Mouse (Mus musculus) cerebral cortex, adult 2 months (tissue): ENCODE data around the gene Hp.

Source experiments
- WGBS: fragments of 180-500 bp; shearing (Covaris S2); methylation state at CpG from one replicate; pipeline ENCODE4 v1.1.7; 2018; 5-methylcytosine and 5-hydroxymethylcytosine counted together

Gene Hp

DNA sequence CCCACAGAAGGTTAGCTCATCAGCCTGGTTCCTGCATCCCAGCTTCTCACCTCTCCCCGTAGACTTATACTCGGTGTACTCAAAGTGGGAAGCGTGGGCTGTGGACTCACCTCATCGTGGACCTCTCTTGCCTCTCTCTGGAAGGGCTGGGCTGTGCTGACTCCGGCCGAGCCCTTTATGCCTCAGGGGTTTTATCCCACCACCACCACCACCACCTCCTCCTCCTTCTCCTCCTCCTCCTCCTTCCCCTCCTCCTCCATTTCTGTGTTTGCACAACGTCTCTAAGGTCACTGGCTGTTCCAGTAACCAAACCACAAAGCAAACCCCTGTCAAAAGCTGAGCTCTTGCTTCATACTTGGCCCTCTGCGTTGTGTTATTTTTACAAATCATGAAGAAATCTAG is at the start of gene Hp:
Gene Hp, minus strand, starts transcription at position 273 of the 402 bp plus-strand sequence.
- 66% methylated on average over 8 of the region's 8 CpGs for WGBS

DNA sequence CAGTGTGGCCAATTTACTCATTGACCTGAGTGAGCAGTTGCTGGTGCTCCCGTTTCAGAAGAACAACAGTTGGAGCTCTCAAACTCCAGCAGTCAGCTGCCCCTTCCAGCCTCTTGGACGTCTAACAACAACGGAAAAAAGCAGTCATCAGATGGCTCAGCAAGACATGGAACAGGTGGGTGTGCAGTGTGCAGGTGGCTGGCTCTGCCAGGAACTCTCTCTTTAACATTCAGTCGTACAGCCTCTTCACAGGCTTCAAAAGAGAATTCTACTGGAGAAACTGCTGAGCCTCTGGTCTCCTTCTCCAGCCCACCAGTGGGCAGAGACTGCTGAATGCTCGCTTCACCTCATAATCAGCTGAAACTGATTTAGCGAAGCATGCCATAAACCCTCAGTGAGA is 49.7 kb upstream of the Hp start:
- 43% methylated on average over 6 of the region's 6 CpGs for WGBS

DNA sequence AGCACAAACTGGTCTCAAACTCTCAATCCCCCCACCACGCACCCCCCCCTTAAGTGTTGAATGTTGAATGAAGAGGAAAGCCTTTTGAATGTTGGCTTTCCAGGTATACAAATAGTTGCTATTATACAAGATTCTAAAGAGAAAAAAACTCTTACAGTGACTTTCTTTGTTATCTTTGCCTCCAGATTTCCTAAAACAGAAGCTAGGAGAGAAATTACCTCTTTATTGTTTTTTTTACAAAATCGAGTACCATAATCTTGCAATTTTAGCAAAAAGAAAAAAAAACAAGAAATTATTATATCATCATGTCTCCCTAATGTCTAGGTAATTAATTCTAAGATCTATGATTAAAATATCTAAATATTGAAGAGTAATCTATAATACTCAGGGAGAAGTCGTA is 36.6 kb upstream of the Hp start:
- WGBS = 89% methylated on average over 3 of the region's 3 CpGs

DNA sequence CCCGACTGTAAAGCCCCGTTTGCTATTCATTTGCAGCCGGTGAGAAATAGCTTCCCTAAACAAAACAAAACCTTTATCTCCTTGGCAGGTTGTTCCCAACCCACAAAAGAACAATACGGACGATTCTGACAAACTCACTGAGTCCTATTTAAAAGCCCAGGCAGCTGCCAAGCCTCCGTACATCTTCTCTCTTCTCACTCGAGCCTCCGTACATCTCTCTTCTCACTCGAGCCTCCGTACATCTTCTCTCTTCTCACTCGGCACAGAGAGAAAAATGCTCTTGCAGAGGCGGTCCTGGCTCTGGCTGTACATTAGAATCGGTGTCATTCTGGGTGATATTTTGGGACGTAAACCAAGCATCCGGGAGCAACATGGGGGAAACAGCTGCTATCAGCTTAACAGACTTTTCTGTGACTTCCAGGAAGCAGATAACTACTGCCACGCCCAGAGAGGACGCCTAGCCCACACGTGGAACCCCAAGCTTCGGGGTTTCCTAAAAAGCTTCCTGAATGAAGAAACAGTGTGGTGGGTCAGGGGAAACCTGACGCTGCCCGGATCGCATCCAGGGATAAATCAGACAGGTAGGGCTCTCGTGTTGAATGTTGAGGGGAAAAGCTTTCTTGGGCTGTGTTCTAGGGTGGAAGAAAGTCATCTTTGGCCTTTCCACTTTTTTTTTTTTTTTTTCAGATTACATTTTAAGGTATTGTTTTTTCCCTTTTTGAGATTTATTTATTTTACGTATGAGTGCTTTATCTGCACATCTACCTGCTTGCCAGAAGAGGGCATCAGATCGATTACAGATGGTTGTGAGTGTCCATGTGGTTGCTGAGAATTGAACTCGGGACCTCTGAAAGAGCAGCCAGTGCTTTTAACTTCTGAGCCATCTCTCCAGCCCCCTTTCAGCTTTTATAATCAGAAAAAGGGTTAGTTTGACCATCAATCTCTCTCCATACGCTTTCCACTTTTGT is 35.6 kb upstream of the Hp start, which contains the start of gene Pkd1l3:
Gene Pkd1l3, plus strand, starts transcription at position 275 of the 968 bp plus-strand sequence.
- 25% methylated on average over 27 of the region's 27 CpGs for WGBS

DNA sequence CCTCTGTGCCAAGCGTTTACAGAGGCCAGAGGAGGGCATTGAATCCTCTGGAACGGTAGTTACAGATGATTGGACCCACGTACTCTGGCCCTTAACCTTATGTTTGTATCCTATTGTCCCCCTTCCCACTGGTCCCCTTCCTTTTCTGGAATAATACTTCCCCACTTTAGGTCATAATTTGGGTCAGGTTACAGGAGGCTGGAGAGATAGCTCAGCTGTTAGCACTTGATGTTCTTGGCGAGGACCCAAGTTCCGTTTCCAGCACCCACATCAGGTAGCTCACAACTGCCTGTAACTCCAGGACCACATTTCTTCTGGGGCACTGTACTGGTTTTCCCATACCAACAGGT is 30.2 kb upstream of the Hp start:
- WGBS = 15% methylated on average over 5 of the region's 5 CpGs

DNA sequence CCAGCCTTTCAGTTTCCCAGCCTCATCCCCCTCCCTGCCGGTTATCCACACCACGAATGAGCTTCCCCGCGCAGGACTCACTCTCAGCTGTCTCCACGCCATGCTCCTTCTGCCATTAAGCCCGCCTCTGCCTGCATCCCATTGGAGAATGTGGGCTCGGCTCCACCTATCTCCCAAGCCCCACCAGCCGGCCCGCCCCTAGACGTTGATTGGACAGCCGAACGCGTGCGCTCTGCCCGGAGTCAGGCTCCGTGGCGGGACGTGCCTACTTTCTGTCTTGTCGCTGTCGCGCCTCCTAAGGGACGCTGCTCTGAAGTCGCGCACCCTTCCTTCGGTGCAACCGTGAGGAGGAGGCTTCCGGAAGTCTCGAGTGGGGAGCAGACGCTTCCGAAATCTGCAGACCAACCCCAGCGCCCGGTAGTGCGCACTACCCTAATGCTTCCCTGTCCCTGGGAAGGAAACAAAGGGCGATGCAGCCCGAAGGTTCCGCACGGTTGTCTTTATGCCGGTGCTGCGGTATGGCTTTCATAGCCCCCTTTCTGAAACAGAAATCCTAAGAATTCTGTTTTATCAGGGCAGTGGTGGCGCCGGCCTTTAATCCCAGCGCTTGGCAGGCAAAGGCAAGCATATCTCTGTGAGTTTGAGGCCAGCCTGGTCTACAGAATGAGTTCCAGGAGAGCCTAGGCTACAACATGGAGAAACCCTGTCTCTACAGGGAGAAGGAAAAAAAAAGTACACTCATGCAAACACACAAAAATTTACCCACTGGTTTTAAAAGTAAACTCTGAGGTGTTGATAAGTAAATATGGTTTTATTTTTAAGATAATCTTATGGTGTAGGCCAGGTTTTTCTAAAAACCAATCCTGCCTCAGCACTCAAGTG is 29.5 kb upstream of the Hp start, which contains the start of gene Dhodh:
Gene Dhodh, minus strand, starts transcription at position 403 of the 882 bp plus-strand sequence.
- WGBS = under 1% methylated on average over 42 of the region's 42 CpGs

DNA sequence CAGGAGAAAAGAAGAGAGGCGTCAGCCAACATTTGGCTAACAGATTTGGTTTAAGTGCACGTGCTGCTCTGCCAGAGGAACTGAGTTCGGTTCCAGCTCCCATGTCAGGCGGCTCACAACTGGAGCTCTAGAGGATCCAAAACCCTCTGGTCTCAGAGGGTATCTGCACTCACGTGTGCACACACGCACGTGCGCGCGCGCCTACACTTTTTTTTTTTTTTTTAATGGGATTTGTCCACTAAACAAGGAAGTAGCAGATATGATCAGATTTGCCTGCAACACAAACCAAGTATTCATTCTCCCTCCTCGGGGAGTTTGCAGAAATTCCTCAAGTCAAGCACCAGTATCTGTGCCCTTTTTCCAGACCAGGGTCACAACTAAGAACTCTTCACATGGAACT is 28.7 kb upstream of the Hp start:
- WGBS = 4% methylated on average over 12 of the region's 12 CpGs

DNA sequence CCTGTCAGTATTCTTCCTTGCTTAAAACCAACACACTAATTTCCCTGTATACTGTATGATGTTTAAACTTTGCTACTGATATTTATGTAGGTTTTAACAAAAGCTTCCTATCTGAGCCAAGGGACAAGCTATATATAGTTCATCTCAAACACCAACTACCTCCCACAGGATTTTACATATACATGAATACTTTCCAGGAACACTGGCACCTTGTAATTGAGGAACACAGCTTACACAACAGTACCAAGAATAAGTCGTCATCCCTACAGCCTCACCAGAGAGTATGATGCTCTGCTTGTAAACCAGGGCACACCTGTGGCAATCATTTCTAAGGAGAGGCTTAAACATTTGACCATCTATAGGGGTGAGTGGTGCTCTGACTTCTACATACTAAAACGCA is 27.8 kb upstream of the Hp start:
- 56% methylated on average over 2 of the region's 2 CpGs for WGBS

DNA sequence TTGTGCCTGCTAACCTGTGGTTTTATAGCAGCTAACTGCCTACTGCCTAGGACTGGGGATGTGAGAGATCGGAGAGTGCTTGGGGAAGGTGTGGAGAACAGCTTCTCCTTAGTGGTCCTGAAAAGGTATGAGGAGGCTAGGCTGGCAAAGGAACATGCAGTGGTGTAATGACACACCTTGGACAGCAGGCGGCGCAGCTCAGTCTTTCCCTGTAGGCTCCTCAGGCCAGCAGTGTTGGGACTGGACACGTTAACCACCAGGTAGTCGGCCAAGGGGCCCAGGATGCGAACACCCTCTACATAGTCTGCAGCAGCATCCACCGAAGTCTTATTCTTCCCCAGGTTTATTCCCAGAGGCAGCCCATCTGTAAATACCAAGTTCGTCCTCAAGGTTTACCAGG is 16.9 kb upstream of the Hp start:
- 53% methylated on average over 8 of the region's 8 CpGs for WGBS

DNA sequence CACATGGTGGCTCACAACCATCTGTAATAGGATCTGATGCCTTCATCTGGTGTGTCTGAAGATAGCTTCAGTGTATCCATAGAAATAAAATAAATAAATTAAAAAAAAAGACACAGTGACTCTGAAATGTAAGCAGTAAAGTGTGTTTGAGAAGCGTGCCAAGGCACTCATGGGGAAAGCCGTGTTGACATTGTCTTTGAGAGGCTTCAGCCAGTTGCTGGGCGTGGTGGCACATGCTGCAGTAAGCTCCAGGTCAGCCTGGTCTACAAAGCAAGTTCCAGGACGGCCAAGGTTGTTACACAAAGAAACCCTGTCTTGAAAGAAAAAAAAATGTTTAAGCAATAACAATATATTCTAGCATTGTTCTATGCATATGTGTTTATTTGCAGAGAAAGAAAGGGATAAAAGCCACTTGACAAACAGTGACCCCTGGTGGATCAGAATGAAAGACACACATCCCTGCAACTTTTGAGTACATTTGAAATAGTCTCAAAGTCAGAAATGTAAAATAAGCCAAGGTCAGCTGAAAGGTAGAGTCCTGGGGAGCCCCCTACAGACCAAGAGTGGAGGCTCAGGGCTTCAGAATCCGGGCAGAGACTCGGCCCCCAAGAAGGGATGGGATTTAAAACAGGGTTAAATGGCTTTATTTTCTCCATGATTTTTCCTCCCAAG is 14.3 kb upstream of the Hp start:
- 70% methylated on average over 6 of the region's 6 CpGs for WGBS

DNA sequence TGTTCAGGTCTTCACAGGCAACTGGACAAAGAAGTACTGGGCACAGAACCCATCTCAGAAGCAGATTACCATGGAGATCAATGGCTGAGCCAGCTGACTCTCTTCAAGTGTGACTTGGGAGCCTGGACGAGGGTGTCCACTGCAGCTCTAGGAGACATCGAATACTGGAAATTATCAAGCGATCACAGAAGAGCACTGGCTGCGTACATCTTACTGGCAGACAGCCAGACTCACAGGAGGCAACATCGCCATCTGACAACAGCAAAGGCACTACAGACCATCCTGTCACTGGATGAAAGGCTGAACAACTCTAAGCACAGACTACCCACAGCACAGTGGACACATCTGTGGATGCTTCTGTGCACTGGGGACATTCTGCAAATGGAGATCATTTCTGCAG is 13.2 kb upstream of the Hp start:
- whole genome bisulfite sequencing = 81% methylated on average over 5 of the region's 5 CpGs

DNA sequence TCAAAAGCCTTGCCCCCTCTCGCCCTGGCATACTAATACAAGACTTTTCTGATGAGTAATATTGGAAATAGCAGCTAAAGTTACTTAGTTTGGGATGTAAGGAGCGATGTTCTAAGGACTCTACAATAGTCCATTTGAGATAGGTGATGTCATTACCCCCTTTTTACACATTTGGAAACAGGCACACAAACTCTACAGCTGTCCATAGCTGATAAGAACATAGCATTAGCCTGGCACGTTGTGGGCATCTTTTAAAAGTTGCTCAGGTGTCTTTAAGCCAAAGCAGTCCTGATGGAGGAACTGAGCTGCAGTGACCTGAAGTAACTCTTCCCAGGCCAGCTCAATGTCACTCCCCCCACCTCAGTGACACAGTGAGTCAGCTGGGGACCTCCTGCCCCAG is 12.4 kb upstream of the Hp start:
- whole genome bisulfite sequencing = 90% methylated on average over 3 of the region's 3 CpGs

DNA sequence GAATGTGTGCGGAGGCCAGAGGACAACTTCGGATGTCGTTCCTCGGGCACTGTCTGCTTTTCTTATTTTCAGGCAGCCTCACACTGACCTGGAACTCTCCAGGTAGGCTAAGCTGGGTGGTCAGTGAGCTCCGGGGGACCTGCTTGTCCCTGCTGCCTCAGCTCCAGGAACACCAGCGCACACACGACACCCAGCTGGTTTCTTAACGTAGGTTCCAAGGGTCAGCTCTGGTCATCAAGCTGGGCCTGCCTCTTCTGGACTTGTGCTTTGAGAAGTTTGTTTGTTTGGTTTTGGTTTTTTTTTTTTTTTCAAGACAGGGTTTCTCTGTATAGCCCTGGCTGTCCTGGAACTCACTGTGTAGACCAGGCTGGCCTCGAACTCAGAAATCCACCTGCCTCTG is 11.9 kb upstream of the Hp start:
- 90% methylated on average over 9 of the region's 9 CpGs for WGBS

DNA sequence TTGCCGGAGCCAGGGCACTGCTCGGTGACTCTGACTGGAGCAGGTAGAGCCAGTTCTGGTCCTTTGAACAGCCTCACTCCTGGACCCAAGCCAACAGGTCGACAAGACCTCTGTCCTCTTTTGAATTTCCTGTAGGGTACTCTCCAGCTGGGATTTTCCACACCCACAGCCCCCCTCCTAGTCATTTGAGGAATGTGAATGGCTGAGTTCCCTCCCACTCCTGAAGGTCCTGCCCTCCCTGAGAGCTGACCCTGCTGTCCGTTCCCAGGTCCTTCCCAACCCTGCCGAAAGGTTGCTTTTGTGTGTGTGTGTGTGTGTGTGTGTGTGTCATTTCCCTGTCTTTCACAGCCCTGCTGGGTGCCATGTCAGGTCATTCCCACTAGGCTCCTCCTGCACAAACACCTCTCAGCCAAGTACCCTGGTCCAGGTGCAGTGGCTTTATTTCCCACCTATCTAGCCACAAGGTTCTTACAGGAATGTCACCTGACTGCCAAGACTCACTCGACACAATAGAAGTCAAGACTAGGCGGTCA is 8.1 kb upstream of the Hp start:
- 68% methylated on average over 7 of the region's 7 CpGs for WGBS

DNA sequence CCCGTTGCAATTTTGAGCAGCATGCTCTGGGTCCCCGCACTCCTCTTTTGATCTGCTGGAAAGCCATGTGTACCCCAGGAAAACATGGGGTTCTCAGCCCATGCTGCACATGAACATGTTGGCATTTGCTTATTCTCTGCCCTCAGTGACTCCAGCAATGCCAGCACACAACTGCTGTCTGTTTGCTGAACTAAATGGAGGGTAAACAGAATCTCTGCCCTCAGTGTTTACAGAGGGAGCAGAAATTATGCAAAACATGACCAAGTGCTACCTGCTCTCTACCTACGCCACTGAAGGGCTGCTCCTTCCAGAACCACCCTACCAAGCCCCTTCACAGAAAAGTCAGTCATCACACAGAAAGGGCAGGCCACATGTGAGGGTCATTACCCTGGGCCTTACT is 5.9 kb upstream of the Hp start:
- 88% methylated on average over 3 of the region's 3 CpGs for WGBS

DNA sequence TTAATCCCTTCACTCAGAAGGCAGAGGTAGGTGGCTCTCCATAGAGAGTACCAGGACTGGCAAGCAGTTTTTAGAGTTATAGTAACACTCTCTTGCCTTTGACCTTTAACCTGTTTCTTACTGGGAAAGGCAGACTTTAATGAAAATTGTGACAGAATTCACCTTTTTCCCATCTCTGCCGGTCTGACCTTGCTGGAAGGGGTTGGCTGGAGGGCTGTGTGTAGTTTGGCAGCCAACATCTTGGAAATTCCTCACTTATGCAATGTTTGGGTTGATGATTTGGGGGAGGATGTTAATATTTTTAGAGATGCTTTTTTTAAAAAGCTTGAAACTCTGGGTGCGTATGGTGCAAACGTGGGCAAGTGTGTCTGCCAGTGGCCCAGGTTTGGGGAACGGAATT is 5.3 kb upstream of the Hp start:
- WGBS = 66% methylated on average over 4 of the region's 4 CpGs

DNA sequence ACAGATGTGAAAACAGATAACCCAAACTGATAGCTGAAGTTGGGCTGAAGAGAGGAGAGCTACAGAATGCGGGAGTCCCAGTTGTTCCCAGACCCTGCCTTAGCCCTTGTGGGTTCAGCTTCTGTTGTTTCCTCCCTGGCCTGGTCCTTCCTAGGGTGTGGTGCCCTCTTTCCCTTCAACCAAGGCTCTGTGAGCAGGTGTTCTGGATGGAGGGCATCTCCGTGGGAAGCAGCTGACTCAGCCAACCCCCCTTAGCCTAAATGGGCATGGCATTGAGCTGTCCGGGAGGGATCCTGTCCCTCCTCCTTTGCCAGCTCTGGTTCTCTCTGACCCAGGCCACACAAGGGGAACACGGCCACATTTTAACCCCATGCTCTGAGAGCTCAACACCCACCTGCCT is 2.7 kb downstream of the Hp start:
- 81% methylated on average over 4 of the region's 4 CpGs for WGBS

DNA sequence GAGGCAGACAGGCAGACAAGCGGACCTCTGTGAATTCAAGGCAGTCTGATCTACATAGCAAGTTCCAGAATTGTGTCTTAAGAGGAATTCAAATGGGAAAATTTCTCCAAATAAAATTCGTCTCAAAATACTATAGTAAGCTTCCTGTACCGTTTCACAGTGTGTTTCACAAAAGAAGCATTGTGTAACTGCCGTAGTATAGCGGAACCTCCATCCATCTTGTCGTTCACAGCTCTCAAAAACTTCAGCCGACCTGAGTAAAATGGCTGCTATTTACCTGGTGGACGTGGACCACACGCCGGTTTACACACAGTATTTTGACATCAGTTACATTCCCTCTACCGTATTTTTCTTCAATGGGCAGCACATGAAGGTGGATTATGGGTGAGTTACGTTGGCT is 7.8 kb downstream of the Hp start:
- WGBS = 91% methylated on average over 12 of the region's 12 CpGs

DNA sequence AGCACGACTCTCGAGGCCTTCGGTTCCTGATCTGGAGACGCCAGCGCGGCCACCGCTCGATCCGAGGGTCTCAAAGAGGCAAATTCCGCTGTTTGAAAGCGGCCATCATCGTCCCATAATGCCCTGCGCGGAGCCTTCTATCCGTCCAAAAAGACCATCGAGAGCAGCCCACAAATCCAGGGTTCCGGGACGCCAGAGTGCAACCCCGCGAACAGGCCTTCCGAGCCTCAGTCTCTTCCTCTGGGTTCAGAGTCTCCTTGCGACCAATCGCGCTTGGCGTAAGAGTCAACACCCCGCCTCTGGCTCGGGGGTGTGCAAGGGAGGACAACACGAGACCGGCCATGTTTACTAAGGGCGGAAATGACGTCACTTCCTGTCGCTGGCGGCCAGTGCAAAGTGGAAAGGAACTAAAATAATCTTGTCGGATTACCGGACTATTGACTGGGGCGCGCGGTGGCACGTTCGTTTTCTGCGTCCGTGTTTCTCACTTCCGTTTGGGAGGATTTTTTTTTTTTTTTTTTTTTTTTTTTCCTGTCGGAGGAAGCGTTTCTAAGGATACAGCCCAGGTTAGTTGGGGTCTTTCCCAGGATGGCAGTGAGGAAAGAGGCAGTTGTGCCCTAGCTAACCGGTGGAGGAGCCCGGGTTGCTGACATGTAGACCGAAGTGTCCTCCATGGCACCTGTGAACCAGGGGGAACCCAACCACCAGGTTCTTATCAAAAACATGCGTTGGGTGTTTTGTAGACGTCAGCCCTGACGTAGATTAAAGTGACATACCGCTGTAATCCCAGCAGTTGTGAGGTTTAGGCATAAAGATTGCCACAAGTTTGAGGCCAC is 13.3 kb downstream of the Hp start, which contains the start of the genes Dhx38 and Txnl4b:
Gene Dhx38, minus strand, starts transcription at position 364 of the 836 bp plus-strand sequence.
Gene Txnl4b, plus strand, starts transcription at position 395 of the 836 bp plus-strand sequence.
- under 1% methylated on average over 52 of the region's 52 CpGs for WGBS

DNA sequence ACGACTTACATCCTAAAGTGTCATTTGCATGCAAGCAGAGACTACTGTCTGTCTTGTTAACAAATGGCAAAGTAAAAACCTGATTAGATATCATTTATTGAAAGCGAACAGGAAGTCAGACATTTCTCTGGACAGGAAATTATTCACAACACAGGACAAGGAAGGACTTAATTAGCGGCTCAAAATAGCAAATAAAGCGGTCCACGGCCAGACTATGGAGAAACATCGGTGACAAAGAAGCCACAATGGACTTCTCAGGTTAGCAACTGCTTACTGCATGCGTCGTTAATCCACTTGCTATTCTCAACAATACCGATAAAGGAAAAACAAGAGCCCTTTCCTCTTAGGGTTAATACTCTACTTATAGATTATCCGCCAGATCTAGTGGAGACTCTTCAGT is 14.2 kb downstream of the Hp start:
- WGBS = 3% methylated on average over 10 of the region's 10 CpGs

DNA sequence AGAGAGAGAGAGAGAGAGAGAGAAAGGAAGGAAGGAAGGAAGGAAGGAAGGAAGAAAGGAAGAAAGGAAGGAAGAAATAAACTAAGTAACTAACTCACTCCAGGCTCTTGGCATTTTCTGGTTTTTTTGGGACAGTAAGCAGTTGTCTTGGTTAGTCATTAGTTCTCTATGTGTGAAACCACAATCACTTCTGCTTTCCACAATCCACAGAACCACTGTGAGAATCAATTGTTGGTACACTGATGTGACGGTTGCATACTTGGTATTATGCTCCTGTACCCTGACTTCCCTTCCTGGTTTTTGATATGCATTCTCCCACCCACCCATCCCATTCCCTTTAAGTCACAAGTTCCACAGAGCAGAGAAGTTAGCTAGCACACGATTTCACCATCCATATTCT is 15.1 kb downstream of the Hp start:
- 66% methylated on average over 2 of the region's 2 CpGs for WGBS
